Mouse (Mus musculus) heart, adult 10 weeks (tissue): ENCODE results near the gene Pkd2l1. TPM values are rescaled to one million over a fixed set of nuclear protein-coding genes. Genes with fewer than 3 reads are reported as not detected.

Experiments
- polyA plus RNA-seq: library from polyadenylated mRNA; stranded (reverse); fragments of 350-450 nt; fragmentation: Illumina TruSeq; extraction: RNeasy Lipid Tissue Mini Kit (QIAGEN cat#74804); gene quantifications from one replicate; pipeline ENCODE4 v1.2.3, GENCODE M21; 2014; ENCODE audit warnings: low read depth, low replicate concordance

Pkd2l1 gene
- not detected for polyA plus RNA-seq

GRCm38 (mm10) chr19:44192342-44192741, at the start of gene Pkd2l1:
TSS of gene Pkd2l1 (minus strand) at chr19:44192442.

GRCm38 (mm10) chr19:44203015-44203564, 10.8 kb upstream of the Pkd2l1 start, which contains the start of gene Scd3:
TSS of gene Scd3 (plus strand) at chr19:44203269.

GRCm38 (mm10) chr19:44145702-44146567, 46.3 kb downstream of the Pkd2l1 start, which contains the start of gene Bloc1s2:
TSS of gene Bloc1s2 (minus strand) at chr19:44146446.

GRCm38 (mm10) chr19:44135072-44135959, 56.9 kb downstream of the Pkd2l1 start, which contains the start of gene Cwf19l1:
TSS of gene Cwf19l1 (minus strand) at chr19:44135876.

GRCm38 (mm10) chr19:44106831-44107660, 85.2 kb downstream of the Pkd2l1 start, which contains the start of gene Chuk:
TSS of gene Chuk (minus strand) at chr19:44107480.

Other genes starting within 250 kb of the Pkd2l1 start
- 0.31 TPM for gene Cpn1, start 205.9 kb downstream of the Pkd2l1 start, polyA plus RNA-seq
- gene Cyp2c23, start 163.2 kb downstream of the Pkd2l1 start, polyA plus RNA-seq = 0.24 TPM
- 8.6 TPM for gene Erlin1, start 122.7 kb downstream of the Pkd2l1 start, polyA plus RNA-seq
- 48.2 TPM for gene Chuk, start 85.0 kb downstream of the Pkd2l1 start, polyA plus RNA-seq
- 6.2 TPM for gene Cwf19l1, start 56.6 kb downstream of the Pkd2l1 start, polyA plus RNA-seq
- 31.7 TPM for gene Bloc1s2, start 46.0 kb downstream of the Pkd2l1 start, polyA plus RNA-seq
- gene Scd3, start 10.8 kb upstream of the Pkd2l1 start, polyA plus RNA-seq = not detected
- 14.5 TPM for gene Scd2, start 101.2 kb upstream of the Pkd2l1 start, polyA plus RNA-seq
- 13.2 TPM for gene Scd4, start 140.7 kb upstream of the Pkd2l1 start, polyA plus RNA-seq
- 33.8 TPM for gene Scd1, start 215.4 kb upstream of the Pkd2l1 start, polyA plus RNA-seq